Mouse (Mus musculus) T-helper 1 cell (primary cell): ENCODE data around the gene Zscan10.

Experiments used
- in situ Hi-C: fragments of 300-600 bp; cut with MboI, MseI; formaldehyde crosslinking; loops from one replicate; pipeline ENCODE4 v1.15.1; 2025; ENCODE audit warnings: high pct_unique_total_duplicates

Gene Zscan10

GRCm38 (mm10) chr17:23600641-23601622 lies at the start of gene Zscan10:
Zscan10 (plus strand) TSS chr17:23600856.
- in situ Hi-C loops, result no loop called here

- in situ Hi-C loops, result no loop called here
Measured at GRCm38 (mm10) chr17:23550856-23551255, 49.8 kb upstream of the Zscan10 start.

GRCm38 (mm10) chr17:23551416-23551815 lies 49.2 kb upstream of the Zscan10 start:
- in situ Hi-C loops, result no loop called here

GRCm38 (mm10) chr17:23551963-23552362 lies 48.7 kb upstream of the Zscan10 start:
- in situ Hi-C loops, result no loop called here

- in situ Hi-C loops, result no loop called here
Measured at GRCm38 (mm10) chr17:23552896-23553633, 47.6 kb upstream of the Zscan10 start.

GRCm38 (mm10) chr17:23553634-23554120 lies 47.0 kb upstream of the Zscan10 start:
- in situ Hi-C loops, result no loop called here

GRCm38 (mm10) chr17:23554321-23554720 lies 46.3 kb upstream of the Zscan10 start:
- in situ Hi-C loops, result no loop called here

- in situ Hi-C loops, result no loop called here
Measured at GRCm38 (mm10) chr17:23555243-23555916, 45.3 kb upstream of the Zscan10 start.

- in situ Hi-C loops, result no loop called here
Measured at GRCm38 (mm10) chr17:23559767-23560166, 40.9 kb upstream of the Zscan10 start.

GRCm38 (mm10) chr17:23563595-23564367 lies 36.9 kb upstream of the Zscan10 start, which contains the start of gene Zfp213:
Zfp213 (minus strand) TSS chr17:23564238.
- in situ Hi-C loops, result no loop called here

- in situ Hi-C loops, result no loop called here
Measured at GRCm38 (mm10) chr17:23564368-23564715, 36.3 kb upstream of the Zscan10 start.

- in situ Hi-C loops, result loop anchor here (5.0 kb wide), 1 partner anchor 46 kb away; no protein-coding TSS in a partner anchor
Measured at GRCm38 (mm10) chr17:23566787-23567186, 33.9 kb upstream of the Zscan10 start.

- in situ Hi-C loops, result loop anchor here (5.0 kb wide), 1 partner anchor 44 kb away; no protein-coding TSS in a partner anchor
Measured at GRCm38 (mm10) chr17:23568370-23568769, 32.3 kb upstream of the Zscan10 start.

GRCm38 (mm10) chr17:23570017-23570416 lies 30.6 kb upstream of the Zscan10 start:
- in situ Hi-C loops, result no loop called here

GRCm38 (mm10) chr17:23571084-23571483 lies 29.6 kb upstream of the Zscan10 start:
- in situ Hi-C loops, result no loop called here

- in situ Hi-C loops, result no loop called here
Measured at GRCm38 (mm10) chr17:23572059-23572458, 28.6 kb upstream of the Zscan10 start.

GRCm38 (mm10) chr17:23574130-23574529 lies 26.5 kb upstream of the Zscan10 start:
- in situ Hi-C loops, result no loop called here

GRCm38 (mm10) chr17:23575951-23576552 lies 24.6 kb upstream of the Zscan10 start:
- in situ Hi-C loops, result no loop called here

GRCm38 (mm10) chr17:23584786-23585185 lies 15.9 kb upstream of the Zscan10 start:
- in situ Hi-C loops, result no loop called here

GRCm38 (mm10) chr17:23585721-23586491 lies 14.8 kb upstream of the Zscan10 start:
- in situ Hi-C loops, result no loop called here
